Mouse (Mus musculus) monocyte, adult 2 months (primary cell): ENCODE measurements around the gene Asb13.
A peak's percentile ranks its signal among the peaks of the same experiment; 100 is the strongest.

ENCODE experiments used
- DNase-seq, 2 experiments: peaks; one replicate each; pipeline ENCODE4 v3.0.0; 2022; ENCODE audit warnings: low spot score in 2 of 2, low read depth in 1 of 2

Gene Asb13

GRCm38 (mm10) chr13:3664241-3664640 lies 30.4 kb downstream of the Asb13 start:
- DNase-seq, result no peak

DNA sequence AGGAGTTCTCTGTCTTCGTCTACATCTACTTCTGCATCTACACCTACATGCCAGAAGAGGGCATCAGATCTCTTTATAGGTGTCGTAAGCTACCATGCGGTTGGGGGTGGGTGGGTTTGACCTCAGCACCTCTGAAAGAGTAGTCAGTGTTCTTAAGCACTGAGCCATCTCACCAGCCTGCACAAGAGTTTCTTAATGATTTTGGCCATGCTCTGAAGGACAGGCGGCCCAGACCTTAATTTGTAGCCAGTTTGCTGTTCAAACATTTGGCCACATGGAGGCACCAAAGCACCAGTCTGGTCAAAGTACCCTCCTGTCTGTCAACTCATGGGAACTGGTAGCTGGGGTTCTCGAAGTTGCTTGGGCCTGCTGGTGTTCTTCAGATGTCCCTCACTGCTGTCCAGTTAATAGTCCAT lies 31.5 kb downstream of the Asb13 start:
- peak; percentile 7 to 51 for DNase-seq

GRCm38 (mm10) chr13:3667288-3667873 lies 33.5 kb downstream of the Asb13 start:
- DNase-seq, result no peak

DNA sequence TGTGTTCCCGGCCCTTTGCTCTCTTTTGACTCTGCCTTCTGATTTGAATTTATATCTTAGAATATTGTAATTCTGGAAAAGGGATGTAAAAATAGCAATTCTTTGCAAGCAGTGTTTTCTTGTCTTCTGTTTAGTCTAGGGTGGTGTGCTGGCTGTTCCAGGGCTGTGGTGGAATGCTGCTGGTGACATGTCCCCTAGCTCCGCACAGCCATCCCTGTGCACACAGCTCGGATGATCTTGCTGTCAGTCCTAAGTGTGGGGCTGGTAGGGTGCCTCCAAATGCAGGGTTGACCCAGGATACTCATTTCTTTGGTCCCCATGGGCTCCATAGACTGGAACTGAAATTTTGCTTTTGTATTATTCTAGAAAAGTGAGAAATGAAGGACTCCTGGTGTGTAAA lies 34.2 kb downstream of the Asb13 start:
- no peak for DNase-seq

- no peak for DNase-seq
Observed at GRCm38 (mm10) chr13:3669611-3670010, 35.8 kb downstream of the Asb13 start.

GRCm38 (mm10) chr13:3670039-3670438 lies 36.2 kb downstream of the Asb13 start:
- DNase-seq, result no peak

DNA sequence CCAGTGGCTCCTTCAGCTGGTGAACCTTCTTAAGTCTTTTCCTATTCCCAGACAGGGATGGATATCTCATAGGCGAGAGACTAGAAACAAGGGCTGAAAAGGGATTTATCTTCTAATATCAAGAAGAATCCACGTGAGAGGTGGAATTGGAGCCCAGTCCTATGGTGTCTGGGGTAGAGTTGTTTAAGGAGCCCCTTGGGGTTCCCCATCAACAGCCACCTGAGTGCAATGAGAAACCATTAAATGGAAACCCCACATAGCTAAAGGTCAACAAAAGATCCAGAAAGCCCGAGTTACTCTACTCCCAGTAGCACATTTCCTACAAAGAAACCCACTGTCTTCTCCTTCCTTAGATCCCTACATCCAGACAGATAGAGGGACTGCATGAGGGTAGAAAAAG lies 39.3 kb downstream of the Asb13 start:
- no peak for DNase-seq

- DNase-seq, result no peak
Observed at GRCm38 (mm10) chr13:3673622-3674021, 39.8 kb downstream of the Asb13 start.

DNA sequence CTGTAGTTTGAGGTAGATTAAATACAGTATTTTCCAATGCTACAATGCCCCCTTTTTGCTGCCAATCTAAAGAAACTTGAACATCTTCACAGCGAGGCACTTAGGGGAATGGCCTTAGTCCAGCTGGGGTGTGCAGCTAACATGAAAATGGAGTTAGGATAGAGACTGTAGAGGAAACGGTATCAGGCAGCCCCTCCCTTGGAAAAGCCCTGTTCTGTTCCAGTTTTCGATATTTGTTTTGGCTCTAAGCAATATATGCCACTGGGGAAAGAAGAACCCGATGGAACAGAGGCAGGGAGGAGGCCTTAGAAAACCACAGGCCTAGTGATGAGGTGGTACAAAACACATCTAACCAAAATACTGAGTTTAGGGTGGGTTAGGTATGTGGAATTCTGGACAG lies 42.0 kb downstream of the Asb13 start:
- no peak for DNase-seq

DNA sequence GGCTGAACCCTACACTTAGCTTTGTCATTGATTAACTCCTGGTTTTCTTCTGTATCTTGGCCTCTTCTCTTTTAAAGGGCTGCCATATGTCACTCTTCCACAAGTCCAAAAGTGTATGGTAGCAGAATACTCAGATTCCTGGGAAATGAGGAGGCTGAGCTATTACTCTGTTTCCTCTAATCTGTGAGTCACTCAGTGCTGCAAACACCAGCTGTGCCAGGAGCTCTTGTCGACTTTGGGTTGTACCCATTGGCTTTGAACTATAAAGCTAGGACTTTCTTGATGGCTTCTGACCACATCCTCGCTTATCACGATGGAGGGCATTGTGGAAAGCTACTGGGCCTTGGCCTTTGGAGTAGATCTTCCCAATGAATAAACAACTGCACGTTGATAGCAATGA lies 45.3 kb downstream of the Asb13 start:
- DNase-seq, result no peak

GRCm38 (mm10) chr13:3686306-3686705 lies 52.5 kb downstream of the Asb13 start:
- DNase-seq, result no peak

DNA sequence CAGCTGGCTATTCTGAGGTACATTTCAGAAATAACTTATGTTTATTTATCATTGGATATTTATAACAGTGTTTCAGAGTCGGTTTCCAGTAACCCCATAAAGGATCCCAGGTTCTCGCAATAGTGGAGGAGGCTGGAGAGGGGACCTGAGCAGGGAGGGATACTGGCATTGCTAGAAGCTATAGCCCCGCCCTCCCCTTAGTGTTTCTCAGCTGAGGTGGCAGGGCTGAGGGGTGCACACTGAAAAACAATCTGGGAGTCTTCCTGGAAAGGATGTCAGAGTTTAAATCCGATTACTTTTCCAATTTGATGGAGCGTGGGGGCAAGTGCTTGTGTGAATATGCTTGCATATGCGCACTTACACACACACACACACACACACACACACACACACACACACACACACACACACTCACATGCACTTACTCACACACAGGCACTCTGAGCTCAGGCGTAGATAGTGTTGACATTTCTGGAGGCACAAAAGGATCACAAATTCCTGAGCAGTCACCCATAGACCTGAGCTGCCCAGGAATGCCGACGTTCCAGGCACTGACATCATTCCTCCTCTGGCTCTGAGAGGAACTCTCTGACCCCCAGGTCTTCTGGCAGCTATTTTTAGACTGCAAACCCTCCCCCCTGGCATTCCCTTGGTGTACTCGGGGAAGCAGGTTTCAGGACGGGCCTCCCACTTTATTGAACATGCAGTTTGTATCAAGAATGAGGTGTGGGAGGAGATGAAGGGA lies 60.9 kb downstream of the Asb13 start:
- DNase-seq, result no peak

- no peak for DNase-seq
Observed at GRCm38 (mm10) chr13:3696977-3697735, 63.3 kb downstream of the Asb13 start.

DNA sequence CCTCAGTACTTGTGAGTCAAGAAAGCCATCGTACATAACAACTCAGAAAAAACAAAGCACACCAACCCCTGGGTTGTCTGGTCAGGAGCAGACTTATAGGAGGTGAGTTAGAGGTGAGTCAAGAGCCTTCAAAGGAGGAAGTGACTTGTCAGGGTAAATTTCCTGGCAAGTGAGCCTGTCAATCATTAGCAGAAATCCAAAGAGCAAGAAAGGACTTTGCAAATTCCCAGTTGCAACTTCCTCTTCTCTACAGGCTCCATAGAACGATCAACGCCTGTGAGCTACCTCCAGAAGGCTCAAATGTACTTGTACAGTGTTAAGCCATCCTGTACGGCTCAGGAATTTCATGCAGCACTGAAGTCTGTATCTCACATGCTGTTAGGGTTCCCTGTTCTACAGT lies 66.9 kb downstream of the Asb13 start:
- DNase-seq, result no peak
